Comparison of ENCODE assay signal across 21 mouse cellular contexts in the genomic region with DNA sequence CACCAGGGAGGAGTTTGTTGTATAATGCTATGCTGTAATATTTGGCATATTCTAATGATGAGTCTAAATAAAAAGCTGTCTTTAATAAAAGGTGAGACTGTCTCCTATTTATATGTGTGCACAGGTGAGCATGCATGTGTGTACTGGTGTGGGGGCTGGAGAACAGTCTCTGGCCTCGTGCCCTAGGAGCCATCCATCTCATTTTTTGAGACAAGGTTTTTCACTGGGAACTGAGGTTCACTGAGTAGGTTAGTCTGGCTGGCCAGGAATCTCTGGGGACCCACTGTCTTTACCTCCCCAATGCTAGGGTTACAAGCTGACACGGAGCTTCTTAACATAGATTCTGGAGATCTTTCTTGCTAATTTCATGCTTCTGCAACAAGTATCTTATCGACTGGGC. TPM values are rescaled to one million over a fixed set of nuclear protein-coding genes. Genes with fewer than 3 reads are reported as not detected.
A peak's percentile ranks its signal among the peaks of the same experiment; 100 is the strongest.
DNase-seq lines count a peak whose midpoint lies in the region; ATAC-seq and TF ChIP-seq lines count a peak whose summit lies in the region.
"Had no signal": no experiment of that assay in that cellular context is flagged by ENCODE, and none has a peak within 500 bp of the region (broad histone marks: within the 10 kb centered on the region; RNA-seq: fewer than 3 reads in every experiment).

No protein-coding gene starts in this region.

- H3K36me3 ChIP-seq in heart, embryonic 10.5 days = no peaks in the 10 kb centered on the region
- 0 out of 2 replicates have a peak, but pooled peaks cover 4% of the 10 kb centered on the region for H3K36me3 ChIP-seq in forebrain, postnatal 0 days (ENCODE audit: insufficient read depth)
- no peaks in the 10 kb centered on the region for H3K36me3 ChIP-seq in midbrain, embryonic 16.5 days (ENCODE audit: control insufficient read depth, insufficient read depth, low read length)
- H3K36me3 ChIP-seq: embryonic facial prominence, embryonic 15.5 days; G1E; heart, embryonic 12.5 days; liver, embryonic 13.5 days had no signal

- H3K9me3 ChIP-seq in heart, embryonic 10.5 days = no peaks in the 10 kb centered on the region
- no peaks in the 10 kb centered on the region for H3K9me3 ChIP-seq in forebrain, postnatal 0 days (ENCODE audit: low read length)
- H3K9me3 ChIP-seq in midbrain, embryonic 16.5 days (replicated peaks; ENCODE audit: control insufficient read depth, low read length, poor library complexity, severe bottlenecking) = no peaks in the 10 kb centered on the region
- H3K9me3 ChIP-seq: embryonic facial prominence, embryonic 15.5 days; G1E; heart, embryonic 12.5 days; liver, embryonic 13.5 days had no signal

- no peak overlapping the region for H3K27ac ChIP-seq in heart, embryonic 10.5 days
- no peak overlapping the region for H3K27ac ChIP-seq in forebrain, postnatal 0 days (ENCODE audit: low read depth, low read length)
- no peak overlapping the region for H3K27ac ChIP-seq in midbrain, embryonic 16.5 days (ENCODE audit: low read length)
- H3K27ac ChIP-seq: embryonic facial prominence, embryonic 15.5 days; liver, embryonic 13.5 days had no signal

- WGBS in heart, embryonic 10.5 days = 73% methylated on average over 3 of the region's 3 CpGs
- 78% methylated on average over 3 of the region's 3 CpGs for WGBS in forebrain, postnatal 0 days
- 67% methylated on average over 3 of the region's 3 CpGs for WGBS in midbrain, embryonic 16.5 days

- peaks cover 21% of the 10 kb centered on the region for H3K27me3 ChIP-seq in heart, embryonic 10.5 days (ENCODE audit: insufficient read depth, poor library complexity, severe bottlenecking)
- H3K27me3 ChIP-seq in forebrain, postnatal 0 days (ENCODE audit: insufficient read depth, low read length) = no peaks in the 10 kb centered on the region
- no peaks in the 10 kb centered on the region for H3K27me3 ChIP-seq in midbrain, embryonic 16.5 days (ENCODE audit: control insufficient read depth, insufficient read depth, low read depth, low read length)

- intact Hi-C loops in heart, postnatal 14 days (cut with DNase I) = no loop called here
- intact Hi-C loops in left cerebral cortex, postnatal 14 days (cut with DNase I) = no loop called here

- no peak for TF ChIP-seq CTCF in forebrain, postnatal 0 days (IDR thresholded peaks at IDR 0.05; ENCODE audit: low read depth)

- H3K4me3 ChIP-seq in heart, embryonic 10.5 days = no peak overlapping the region
- H3K4me3 ChIP-seq in forebrain, postnatal 0 days (ENCODE audit: low read depth, low read length) = peak overlapping the region; percentile 13; the same call in 1 of the 2 replicates
- H3K4me3 ChIP-seq in midbrain, embryonic 16.5 days (ENCODE audit: low read depth, low read length) = peak overlapping the region; percentile 82
- H3K4me3 ChIP-seq: embryonic facial prominence, embryonic 15.5 days; heart, embryonic 12.5 days; liver, embryonic 13.5 days; myocyte had no signal

- ATAC-seq in forebrain, postnatal 0 days = no peak
- ATAC-seq in midbrain, embryonic 16.5 days = no peak

- DNase-seq in heart, embryonic 10.5 days (ENCODE audit: low spot score) = peak; percentile 25
- DNase-seq in heart, postnatal 14 days = no peak
- peak; percentile 51 to 59 for DNase-seq in cerebellum, postnatal 25 days
- no peak for DNase-seq in forebrain, postnatal 0 days
- DNase-seq in urinary bladder, postnatal 10 days (ENCODE audit: low spot score) = no peak
- DNase-seq in left cerebral cortex, postnatal 14 days (ENCODE audit: low spot score in 2 of 2) = no peak
- DNase-seq: adrenal gland, postnatal 10 days; gastrocnemius, postnatal 14 days; heart, postnatal 4 days; kidney, adult 11 months; kidney, postnatal 14 days; liver, embryonic 13.5 days had no signal

- H3K9ac ChIP-seq in forebrain, postnatal 0 days = no peak overlapping the region
- no peak overlapping the region for H3K9ac ChIP-seq in midbrain, embryonic 16.5 days (ENCODE audit: low read depth, low read length)
- H3K9ac ChIP-seq: embryonic facial prominence, embryonic 15.5 days; heart, embryonic 12.5 days; liver, embryonic 13.5 days had no signal

- peaks cover 10% of the 10 kb centered on the region; the same call in 1 of the 2 replicates for H3K4me1 ChIP-seq in heart, embryonic 10.5 days
- H3K4me1 ChIP-seq in forebrain, postnatal 0 days (ENCODE audit: insufficient read depth) = peaks cover 33% of the 10 kb centered on the region
- peaks cover 65% of the 10 kb centered on the region for H3K4me1 ChIP-seq in midbrain, embryonic 16.5 days (ENCODE audit: control insufficient read depth, insufficient read depth, low read length)
- H3K4me1 ChIP-seq: liver, embryonic 13.5 days had no signal

- H3K4me2 ChIP-seq in forebrain, postnatal 0 days (ENCODE audit: low read depth) = peak overlapping the region; percentile 65
- peak overlapping the region; percentile 76 for H3K4me2 ChIP-seq in midbrain, embryonic 16.5 days (ENCODE audit: low read length)
- H3K4me2 ChIP-seq: embryonic facial prominence, embryonic 15.5 days; heart, embryonic 12.5 days; liver, embryonic 13.5 days had no signal

RNA-seq across cellular contexts. Expression of gene Ccdc175, which starts 47.3 kb away (rescaled TPM):
- not detected in 2 replicates for polyA plus RNA-seq in heart, embryonic 10.5 days (2016; fragmentation: Nextera tagmentation; extraction: Ambion mirVana)
- total RNA-seq in heart, postnatal 14 days (2021) = not detected
- total RNA-seq in forebrain, postnatal 0 days (2014; rRNA removed) = 0.08 TPM in 1 of 2 replicates, not detected in the other
- not detected in 2 replicates for polyA plus RNA-seq in forebrain, postnatal 0 days (2015; fragmentation: Nextera tagmentation; extraction: Ambion mirVana)
- polyA plus RNA-seq in midbrain, embryonic 16.5 days (2015; fragmentation: Nextera tagmentation; extraction: Ambion mirVana) = not detected in 2 replicates
- total RNA-seq in left cerebral cortex, postnatal 14 days (2021) = not detected
- total RNA-seq: adrenal gland, postnatal 10 days; G1E; gastrocnemius, postnatal 14 days; heart, postnatal 4 days; layer of hippocampus, postnatal 25 days; megakaryocyte progenitor cell, adult 5-6 weeks had no signal
- polyA plus RNA-seq: embryonic facial prominence, embryonic 15.5 days; G1E; heart, embryonic 12.5 days; limb, embryonic 11.5 days; liver, embryonic 13.5 days; lung, embryonic 16.5 days; myocyte had no signal

Comparison
In these comparisons a context has a peak if more than half of its experiments do, and no peak if none do; other contexts are left out.
1. DNase-seq: peak in heart, embryonic 10.5 days (single experiment) and cerebellum, postnatal 25 days (2 of 2); none in heart, postnatal 14 days (0 of 2), forebrain, postnatal 0 days (single experiment), urinary bladder, postnatal 10 days (single experiment) and left cerebral cortex, postnatal 14 days (0 of 2).